Comparison of ENCODE assay signal across 8 mouse cellular contexts in the genomic region with DNA sequence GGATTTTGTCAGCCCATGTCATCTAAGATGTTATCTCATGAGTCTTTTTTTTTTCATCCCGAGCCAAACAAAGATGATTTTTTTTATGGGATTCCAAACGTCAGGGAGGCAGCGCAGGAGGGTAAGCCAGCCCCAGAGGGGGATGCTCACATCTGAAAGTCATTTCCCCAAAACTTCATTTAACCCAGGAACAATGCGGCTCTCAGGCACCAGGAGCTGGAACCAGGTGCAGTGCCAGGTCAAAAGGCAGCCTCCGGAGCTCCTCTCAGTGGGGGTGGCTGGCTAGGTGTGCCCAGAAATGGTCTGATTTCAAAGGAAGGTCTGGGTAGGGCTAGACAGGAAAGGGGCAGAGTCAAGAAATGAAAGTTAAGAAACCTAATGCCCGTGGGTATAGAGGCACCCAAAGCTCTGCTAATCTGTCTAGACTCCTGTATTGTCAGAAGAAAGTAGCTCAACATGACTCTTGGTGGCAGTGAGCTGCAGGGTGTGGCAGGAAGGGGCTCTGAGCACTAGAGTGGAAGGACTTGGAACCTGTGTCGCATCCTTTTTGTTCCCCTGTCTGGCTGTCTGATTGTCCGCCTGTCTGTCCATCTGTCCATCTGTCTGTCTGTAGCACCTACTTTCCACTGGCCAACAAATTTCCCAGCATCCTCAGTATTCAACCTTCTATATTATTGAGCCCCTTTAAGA.
DNase-seq lines count a peak whose midpoint lies in the region; ATAC-seq and TF ChIP-seq lines count a peak whose summit lies in the region.

No protein-coding gene starts in this region.

- no peak for TF ChIP-seq CTCF in layer of hippocampus, adult 2 months (conservative IDR thresholded peaks at IDR 0.05)

- H3K4me1 ChIP-seq in intestine, embryonic 14.5 days (replicated peaks; ENCODE audit: control insufficient read depth, insufficient read depth, low read length) = peaks cover 15% of the 10 kb centered on the region
- peaks cover 39% of the 10 kb centered on the region for H3K4me1 ChIP-seq in midbrain, embryonic 15.5 days

- peak overlapping the region; percentile 31 for H3K4me2 ChIP-seq in intestine, embryonic 14.5 days (ENCODE audit: low read length)
- peak overlapping the region; percentile 51 for H3K4me2 ChIP-seq in midbrain, embryonic 15.5 days

- no peak for ATAC-seq in intestine, embryonic 14.5 days (replicated peaks; ENCODE audit: low FRiP score, low TSS enrichment, low read depth)
- no peak; the same call in 1 of the 2 replicates for ATAC-seq in midbrain, embryonic 15.5 days (replicated peaks)

- H3K36me3 ChIP-seq in intestine, embryonic 14.5 days (ENCODE audit: control insufficient read depth, insufficient read depth, low read length) = no peaks in the 10 kb centered on the region
- H3K36me3 ChIP-seq in midbrain, embryonic 15.5 days (replicated peaks) = no peaks in the 10 kb centered on the region

- DNase-seq in layer of hippocampus, adult 2 months (ENCODE audit: low spot score in 2 of 2) = no peak
- no peak for DNase-seq in layer of hippocampus, adult 11-12 months (ENCODE audit: low spot score)
- peak; percentile 68 for DNase-seq in embryo, embryonic 11 days
- DNase-seq in intestine, embryonic 14.5 days (ENCODE audit: low spot score) = no peak
- DNase-seq in c-Kit-positive CD71-positive TER-119-positive erythroid progenitor cells, embryonic 14.5 days (ENCODE audit: low spot score) = no peak
- DNase-seq in MN1 (ENCODE audit: low spot score) = no peak
- no peak for DNase-seq in heart, postnatal 25 days (ENCODE audit: low spot score)

- no peaks in the 10 kb centered on the region for H3K9me3 ChIP-seq in intestine, embryonic 14.5 days (ENCODE audit: control insufficient read depth, low read length)
- no peaks in the 10 kb centered on the region for H3K9me3 ChIP-seq in midbrain, embryonic 15.5 days

- no peaks in the 10 kb centered on the region for H3K27me3 ChIP-seq in intestine, embryonic 14.5 days (replicated peaks; ENCODE audit: control insufficient read depth, insufficient read depth, low read length)
- H3K27me3 ChIP-seq in midbrain, embryonic 15.5 days (replicated peaks) = no peaks in the 10 kb centered on the region

- WGBS in intestine, embryonic 14.5 days = 36% methylated on average over 8 of the region's 8 CpGs
- WGBS in midbrain, embryonic 15.5 days = 10% methylated on average over 8 of the region's 8 CpGs

- H3K4me3 ChIP-seq in layer of hippocampus, adult 2 months = peak overlapping the region; percentile 45
- no peak overlapping the region for H3K4me3 ChIP-seq in intestine, embryonic 14.5 days (ENCODE audit: low read depth, low read length)
- H3K4me3 ChIP-seq in midbrain, embryonic 15.5 days = peak overlapping the region; percentile 23

- peak overlapping the region; percentile 92 for H3K27ac ChIP-seq in layer of hippocampus, adult 2 months
- no peak overlapping the region for H3K27ac ChIP-seq in intestine, embryonic 14.5 days (ENCODE audit: low read depth)
- H3K27ac ChIP-seq in midbrain, embryonic 15.5 days = peak overlapping the region; percentile 87

- no peak overlapping the region for H3K9ac ChIP-seq in intestine, embryonic 14.5 days (ENCODE audit: low read length)
- peak overlapping the region; percentile 13; the same call in 1 of the 2 replicates for H3K9ac ChIP-seq in midbrain, embryonic 15.5 days

- intact Hi-C loops in heart, postnatal 25 days (cut with DNase I) = loop anchor here (2.0 to 10.0 kb wide), 5 partner anchors 285 to 915 kb away; no protein-coding TSS in a partner anchor
